Mouse (Mus musculus) liver, embryonic 14 days (tissue): ENCODE measurements around the gene Gm7714. TPM values are rescaled to one million over a fixed set of nuclear protein-coding genes. Genes with fewer than 3 reads are reported as not detected.

Source experiments
- polyA plus RNA-seq: library from polyadenylated mRNA; depleted of rRNA; stranded (reverse); fragments of >200 nt; gene quantifications from 2 replicates; pipeline ENCODE4 v1.2.3, GENCODE M21; 2012; rRNA removed

Gm7714 gene
- not detected in 2 replicates for polyA plus RNA-seq

DNA sequence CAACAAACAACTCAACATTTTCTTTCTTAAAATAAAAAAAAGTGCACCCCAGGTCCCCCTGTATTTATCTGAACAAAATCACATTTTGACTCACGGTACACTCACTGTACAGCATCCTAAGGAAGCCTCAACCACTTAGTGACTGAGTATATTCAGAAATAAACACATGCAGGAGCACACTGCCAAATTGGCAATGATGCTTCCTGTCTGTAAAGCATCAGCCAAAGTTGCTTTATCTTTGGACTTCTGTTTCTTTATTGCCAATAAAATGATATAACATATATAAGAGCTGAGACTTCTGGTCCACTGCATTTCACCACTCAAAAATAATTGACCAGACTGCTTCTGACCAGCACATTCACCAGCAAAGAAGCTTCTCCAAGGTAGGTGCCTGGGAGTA, at the start of gene Gm7714:
Gene Gm7714, plus strand, starts transcription at position 301 of the 400 bp plus-strand sequence.

DNA sequence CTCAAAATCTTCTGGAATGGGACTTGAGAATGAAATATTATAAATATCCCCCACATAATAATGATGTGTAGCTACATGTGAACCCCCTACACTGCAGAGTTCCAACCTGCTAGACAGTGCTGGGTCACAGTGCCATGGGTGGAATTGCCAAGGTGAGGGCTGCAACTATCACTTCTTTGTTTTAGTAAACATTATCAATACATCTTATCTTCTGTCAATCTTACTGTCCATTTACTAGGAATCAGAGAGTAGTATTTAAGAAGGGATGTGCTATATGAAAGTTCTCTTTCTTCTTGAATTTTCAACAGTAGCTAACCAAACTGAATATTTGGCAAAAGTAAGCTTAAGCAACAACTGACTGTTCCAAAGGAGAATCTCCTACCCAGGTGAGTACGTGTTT, 48.3 kb downstream of the Gm7714 start, which contains the start of gene Prol1:
Gene Prol1, plus strand, starts transcription at position 301 of the 400 bp plus-strand sequence.

Other genes with a start within 250 kb of the Gm7714 start
- not detected in 2 replicates for gene Smr2, start 182.4 kb upstream of the Gm7714 start, polyA plus RNA-seq
- not detected in 2 replicates for gene Gm11116, start 157.4 kb upstream of the Gm7714 start, polyA plus RNA-seq
- not detected in 2 replicates for gene Gm11115, start 114.8 kb upstream of the Gm7714 start, polyA plus RNA-seq
- gene Prol1, start 48.4 kb downstream of the Gm7714 start, polyA plus RNA-seq: not detected in 2 replicates
- not detected in 2 replicates for gene Amtn, start 107.2 kb downstream of the Gm7714 start, polyA plus RNA-seq
- not detected in 2 replicates for gene Ambn, start 187.1 kb downstream of the Gm7714 start, polyA plus RNA-seq
- not detected in 2 replicates for gene Enam, start 219.1 kb downstream of the Gm7714 start, polyA plus RNA-seq